Mouse (Mus musculus): Measurements from ENCODE around the gene Spred2.

DNA sequence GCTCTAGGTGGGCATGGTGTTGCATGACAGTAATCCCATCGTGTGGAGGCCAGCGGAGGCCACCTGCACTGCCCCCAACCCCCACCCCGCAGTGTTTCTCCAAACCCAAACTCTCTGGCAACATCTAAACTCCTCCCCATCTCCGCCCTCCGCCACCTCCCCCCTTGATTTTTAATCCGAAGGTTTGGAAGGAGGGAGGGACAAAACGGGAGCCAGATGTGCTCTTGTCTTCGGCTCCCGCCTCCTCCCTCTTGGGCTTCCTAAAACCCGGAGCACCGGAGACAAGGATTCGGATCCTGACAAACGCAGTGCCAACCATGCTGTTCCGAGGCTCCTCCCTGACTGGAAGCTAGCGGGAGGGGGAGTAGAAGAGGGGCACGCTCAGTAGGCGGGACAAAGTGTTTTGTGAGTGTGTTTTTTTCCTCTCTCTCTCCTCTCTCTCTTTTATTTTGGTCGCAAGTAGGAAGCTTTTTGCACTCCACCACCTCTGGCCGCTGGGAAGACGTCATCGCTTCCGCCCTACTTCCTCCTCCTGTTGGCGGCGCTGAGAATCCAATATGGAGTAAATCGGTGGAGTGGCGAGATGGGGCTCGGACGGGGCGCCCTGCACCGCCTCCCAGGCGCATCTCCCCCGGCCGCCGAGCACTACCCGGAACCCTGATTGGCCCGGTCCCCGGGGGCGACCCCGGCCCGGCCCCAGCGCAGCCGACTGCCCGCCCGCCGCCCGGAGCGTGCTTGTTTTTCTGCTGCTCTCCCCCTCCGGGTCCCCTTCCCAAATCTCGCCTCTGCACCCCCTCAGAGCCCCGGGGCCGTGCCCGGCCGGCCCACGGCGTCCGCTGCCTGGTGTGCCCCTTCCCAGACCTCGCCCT is at the start of gene Spred2:
- TF ChIP-seq CTCF (IDR thresholded peaks at IDR 0.05; ENCODE audit: low read depth, low read length) (no peak), POLR2A (IDR thresholded peaks at IDR 0.05; ENCODE audit: borderline replicate concordance, low read depth, low read length) (no peak)
